Mouse (Mus musculus) frontal cortex, adult (tissue): ENCODE measurements around the gene 2410002F23Rik.
"Not testable (repeated sequence)": the region's sequence is repeated elsewhere in the genome, so short reads cannot be mapped to it uniquely, and the experiment has no call there.

Experiments
- ATAC-seq: cut with Nextera tagmentation; 2 replicates; pipeline ENCODE4 v1.9.2; 2017; ENCODE audit warnings: mild to moderate bottlenecking, moderate library complexity, mixed read lengths; ENCODE audit not compliant: low TSS enrichment

Gene 2410002F23Rik

GRCm38 (mm10) chr7:44246055-44246983 lies at the start of gene 2410002F23Rik, which contains the start of gene 1700028J19Rik:
Gene 2410002F23Rik (plus strand): TSS chr7:44246722.
Gene 1700028J19Rik (minus strand): TSS chr7:44246695.
- ATAC-seq = peak; percentile 87

GRCm38 (mm10) chr7:44197891-44198290 lies 48.6 kb upstream of the 2410002F23Rik start, which contains the start of gene Klk1b3:
Gene Klk1b3 (plus strand): TSS chr7:44198191.
- ATAC-seq = no peak

DNA sequence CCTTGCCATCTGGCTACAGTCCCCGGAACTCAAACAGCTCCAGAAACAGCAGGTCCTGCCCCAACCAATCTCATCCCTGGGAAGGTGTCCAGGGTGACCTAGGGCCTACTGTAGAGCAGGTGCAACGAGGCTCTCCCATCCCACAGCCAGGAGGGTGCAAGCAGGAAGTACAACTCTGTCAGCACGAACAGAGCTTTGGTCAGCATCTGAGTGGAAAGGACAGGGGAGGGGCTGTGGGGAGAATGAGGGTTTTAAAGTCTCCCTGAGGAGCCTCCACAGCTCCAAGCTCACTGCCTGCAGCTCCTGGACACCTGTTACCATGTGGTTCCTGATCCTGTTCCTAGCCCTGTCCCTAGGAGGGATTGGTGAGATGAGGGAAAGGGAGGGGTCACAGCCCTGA lies 39.4 kb upstream of the 2410002F23Rik start, which contains the start of gene Klk1b4:
TSS of gene Klk1b4 (plus strand) at position 301 of the 400 bp plus-strand sequence.
- ATAC-seq = not testable (repeated sequence)

DNA sequence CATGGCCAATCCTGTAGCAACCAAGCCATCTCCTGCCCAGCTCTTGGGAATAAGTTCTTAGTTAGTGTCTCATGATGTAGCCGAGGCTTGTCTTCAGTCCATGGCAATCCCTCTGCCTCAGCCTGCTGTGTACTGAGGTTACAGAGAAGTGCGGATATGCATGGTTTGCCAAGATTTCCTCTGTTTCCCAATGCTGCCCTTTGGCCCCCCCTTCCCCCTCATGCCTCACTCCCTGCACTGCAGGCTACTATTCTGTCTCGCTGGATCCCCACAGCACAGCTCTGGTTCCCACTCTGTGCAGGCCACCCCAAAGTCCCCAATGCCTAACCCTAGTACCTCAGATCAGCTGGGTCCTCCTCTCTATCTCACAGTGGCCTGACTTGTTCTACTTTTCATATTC lies 38.2 kb upstream of the 2410002F23Rik start:
- no peak for ATAC-seq

GRCm38 (mm10) chr7:44215645-44216044 lies 30.9 kb upstream of the 2410002F23Rik start, which contains the start of gene Klk1b5:
Gene Klk1b5 (plus strand): TSS chr7:44215945.
- no peak for ATAC-seq

DNA sequence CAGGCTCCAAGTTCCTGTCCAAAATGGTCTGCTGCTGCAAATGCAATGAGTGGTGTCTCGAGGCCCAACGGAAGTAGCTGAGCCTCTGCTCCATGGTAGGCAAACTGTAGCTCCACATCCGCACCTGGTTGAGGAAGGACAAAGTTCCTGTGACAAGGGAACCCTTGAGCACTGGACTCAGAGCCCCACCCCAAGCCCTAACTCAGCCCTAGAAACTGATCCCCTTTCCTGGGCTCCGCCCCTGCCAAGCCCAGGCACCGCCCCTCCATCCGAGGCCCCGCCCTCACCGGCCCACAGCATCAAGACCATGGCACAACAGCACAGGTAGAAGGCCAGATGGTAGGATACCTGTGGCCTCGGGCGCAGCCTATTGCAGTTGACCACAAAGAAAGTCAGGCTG lies 24.9 kb upstream of the 2410002F23Rik start:
- not testable (repeated sequence) for ATAC-seq

- not testable (repeated sequence) for ATAC-seq
Observed at GRCm38 (mm10) chr7:44222335-44222734, 24.2 kb upstream of the 2410002F23Rik start.

- ATAC-seq = no peak
Observed at GRCm38 (mm10) chr7:44225076-44225475, 21.4 kb upstream of the 2410002F23Rik start, which contains the start of gene Klk1. Gene Klk1 (plus strand): TSS chr7:44225360.

DNA sequence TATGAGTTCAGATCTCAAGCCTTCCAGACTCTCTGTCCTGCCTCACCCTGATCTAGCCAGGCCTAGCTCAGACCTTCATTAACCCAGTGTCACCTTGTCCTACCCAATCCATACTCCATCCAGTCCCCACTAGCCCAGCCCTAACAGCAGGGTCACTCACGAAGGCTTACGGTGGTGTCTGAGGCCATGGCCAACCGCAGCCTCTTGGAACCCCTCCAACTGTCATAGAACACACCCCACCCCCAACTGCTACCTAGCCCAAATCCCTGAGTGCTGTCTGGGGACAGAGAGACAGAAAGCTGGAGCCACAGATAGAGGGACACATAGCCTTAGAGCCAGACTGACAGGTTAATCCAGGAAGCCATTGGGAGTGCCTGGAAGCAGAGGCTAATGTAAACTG lies 10.6 kb upstream of the 2410002F23Rik start, which contains the start of gene Gm36864:
TSS of gene Gm36864 (plus strand) at position 269 of the 400 bp plus-strand sequence.
- no peak for ATAC-seq

DNA sequence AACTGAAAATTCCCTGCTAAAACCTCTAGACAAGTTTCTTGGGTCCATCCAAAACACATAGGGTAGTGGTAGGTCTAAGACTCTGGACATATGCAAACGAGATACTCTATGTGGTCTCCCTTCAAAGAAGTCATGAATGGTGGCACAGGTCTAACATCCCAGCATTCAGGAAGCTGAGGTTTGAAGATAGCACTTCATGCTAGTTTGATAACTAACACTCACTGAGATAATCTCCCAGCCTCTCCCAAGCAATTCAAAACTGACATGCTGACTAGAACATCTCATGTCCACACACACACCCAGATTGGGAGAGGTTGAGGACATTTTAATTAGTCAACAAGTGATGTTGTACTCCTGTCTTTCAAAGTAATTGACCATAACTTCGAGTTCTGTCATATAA lies 6.6 kb upstream of the 2410002F23Rik start:
- ATAC-seq = no peak

- peak; percentile 23; the same call in 1 of the 2 replicates for ATAC-seq
Observed at GRCm38 (mm10) chr7:44240712-44241111, 5.8 kb upstream of the 2410002F23Rik start.

- ATAC-seq = peak; percentile 68; the same call in 1 of the 2 replicates
Observed at GRCm38 (mm10) chr7:44241163-44241562, 5.4 kb upstream of the 2410002F23Rik start.

DNA sequence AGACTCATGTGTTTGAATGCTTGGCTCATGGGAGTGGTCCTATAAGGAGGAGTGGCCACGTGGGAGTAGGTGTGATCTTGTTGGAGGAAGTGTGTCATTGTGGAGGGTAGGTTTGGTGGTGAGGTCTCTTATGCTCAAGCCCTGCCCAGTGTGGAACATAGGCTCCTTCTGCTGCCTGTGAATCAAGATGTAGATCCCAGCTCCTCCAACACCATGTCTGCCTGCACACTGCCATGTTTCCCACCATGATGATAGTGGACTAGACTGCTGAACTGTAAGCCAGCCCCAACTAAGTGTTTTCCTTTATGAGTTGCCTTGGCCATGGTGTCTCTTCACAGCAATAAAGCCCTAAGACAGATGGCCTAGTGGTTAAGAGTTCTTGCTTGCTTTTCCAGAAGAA lies 2.4 kb upstream of the 2410002F23Rik start:
- no peak for ATAC-seq

GRCm38 (mm10) chr7:44246984-44247470 lies 505 bp downstream of the 2410002F23Rik start:
- ATAC-seq = peak; percentile 29; the same call in 1 of the 2 replicates

DNA sequence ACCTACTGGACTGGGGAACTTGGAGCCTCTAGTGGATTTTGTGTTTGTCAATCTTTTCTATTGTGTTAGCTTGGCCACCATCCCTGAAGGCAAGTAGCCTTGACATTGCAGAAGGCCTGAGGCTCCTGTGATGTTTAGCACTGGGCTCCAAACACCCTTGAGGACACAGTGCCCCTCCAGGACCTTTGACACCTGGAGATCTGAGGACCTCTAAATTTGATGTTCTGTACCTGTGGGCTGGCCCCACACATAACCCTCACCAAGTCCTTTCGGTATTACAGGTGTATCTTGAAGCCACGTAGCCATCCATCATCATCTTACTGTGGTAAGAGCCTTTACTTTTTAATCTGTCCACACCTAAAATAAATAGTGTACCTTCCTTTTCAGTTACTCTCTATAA lies 1.4 kb downstream of the 2410002F23Rik start:
- no peak for ATAC-seq

- ATAC-seq = no peak
Observed at GRCm38 (mm10) chr7:44249248-44249647, 2.7 kb downstream of the 2410002F23Rik start.

GRCm38 (mm10) chr7:44250732-44251275 lies 4.3 kb downstream of the 2410002F23Rik start:
- not testable (repeated sequence) for ATAC-seq

DNA sequence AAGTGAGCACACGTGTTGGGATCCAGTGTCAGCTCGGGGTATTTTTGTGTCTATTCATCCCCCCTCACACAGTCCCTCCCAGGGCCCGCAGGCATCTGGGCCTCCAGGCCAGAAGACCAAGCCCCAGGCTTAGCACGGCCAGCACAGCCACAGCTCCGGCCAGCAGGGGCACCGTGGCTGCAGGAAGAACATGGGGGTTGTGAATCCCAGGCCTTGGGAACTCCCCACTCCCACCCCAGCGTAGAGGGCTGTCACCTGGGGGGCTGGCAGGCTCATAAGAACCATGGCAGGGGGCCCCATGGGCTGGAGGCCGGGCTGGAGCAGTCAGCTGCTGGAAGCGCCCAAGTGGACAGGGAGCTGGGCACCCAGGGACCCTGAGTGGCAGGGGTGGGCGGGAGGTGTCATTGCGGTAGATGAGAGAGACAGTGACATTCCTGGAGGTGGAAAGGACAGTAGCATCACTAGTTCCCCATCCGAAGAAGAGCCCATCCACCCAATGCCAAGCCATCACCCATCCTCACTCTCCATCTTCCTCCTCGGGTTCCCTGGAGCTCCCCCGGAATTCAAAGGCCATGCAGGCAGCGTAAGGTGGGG lies 6.6 kb downstream of the 2410002F23Rik start:
- no peak for ATAC-seq

DNA sequence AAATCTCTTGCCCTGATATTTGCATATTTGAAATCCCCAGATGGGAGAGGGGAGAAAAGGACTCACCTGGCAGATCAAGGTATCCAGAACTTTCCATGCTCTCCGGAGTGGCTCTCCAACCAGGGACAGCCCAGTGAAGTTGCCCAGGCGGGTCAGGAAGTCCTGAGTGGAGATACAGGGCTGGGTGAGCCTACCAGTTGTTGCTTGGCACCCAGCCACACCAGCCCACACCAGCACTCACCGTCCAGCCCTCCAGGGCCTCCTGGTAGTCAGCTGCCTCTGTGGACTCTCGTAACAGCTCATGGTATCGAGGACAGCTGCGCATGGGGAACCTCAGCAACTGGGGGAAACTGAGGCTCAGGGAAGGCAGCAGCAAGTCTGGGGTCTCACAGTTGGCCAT lies 8.4 kb downstream of the 2410002F23Rik start:
- ATAC-seq = no peak

GRCm38 (mm10) chr7:44257278-44257677 lies 10.8 kb downstream of the 2410002F23Rik start, which contains the start of gene Acp4:
Gene Acp4 (minus strand): TSS chr7:44257378.
- no peak for ATAC-seq

GRCm38 (mm10) chr7:44260410-44260809 lies 13.9 kb downstream of the 2410002F23Rik start:
- ATAC-seq = no peak

GRCm38 (mm10) chr7:44261147-44261546 lies 14.6 kb downstream of the 2410002F23Rik start, which contains the start of gene Gm15517:
Gene Gm15517 (plus strand): TSS chr7:44261447.
- no peak for ATAC-seq
